In genomic region chr4:53715977-53716376, GRCm38 (mm10) we compare ENCODE assay signal across 13 mouse cellular contexts. TPM values are rescaled to one million over a fixed set of nuclear protein-coding genes. Genes with fewer than 3 reads are reported as not detected.
DNase-seq lines count a peak whose midpoint lies in the region; ATAC-seq and TF ChIP-seq lines count a peak whose summit lies in the region.
"Had no signal": no experiment of that assay in that cellular context is flagged by ENCODE, and none has a peak within 500 bp of the region (broad histone marks: within the 10 kb centered on the region; RNA-seq: fewer than 3 reads in every experiment).

No protein-coding gene starts in this region.

- no peak overlapping the region for H3K27ac ChIP-seq in lung, postnatal 0 days (ENCODE audit: low read length)
- H3K27ac ChIP-seq: forebrain, embryonic 12.5 days; macrophage had no signal

- peak; percentile 22 to 53 for DNase-seq in adrenal gland, postnatal 36 days
- no peak for DNase-seq in adrenal gland, postnatal 4 days (ENCODE audit: low spot score in 2 of 2)
- no peak for DNase-seq in lung, postnatal 0 days (ENCODE audit: low spot score)
- DNase-seq in lung, postnatal 25 days (ENCODE audit: low spot score) = no peak
- peak; percentile 33 for DNase-seq in R1 (ENCODE audit: low read depth, low spot score)
- DNase-seq in natural killer cell, adult 2 months (ENCODE audit: low spot score in 2 of 2) = peak; percentile 5 to 10
- no peak for DNase-seq in urinary bladder, postnatal 14 days (ENCODE audit: low spot score)
- DNase-seq in urinary bladder, postnatal 4 days (ENCODE audit: low spot score in 2 of 2) = no peak
- DNase-seq: cerebellum, adult 9-11 months; heart, postnatal 10 days had no signal

- no peaks in the 10 kb centered on the region for H3K27me3 ChIP-seq in lung, postnatal 0 days (replicated peaks; ENCODE audit: insufficient read depth, low read length)
- H3K27me3 ChIP-seq: forebrain, embryonic 12.5 days; Patski had no signal

- TF ChIP-seq CTCF in lung, postnatal 0 days (IDR thresholded peaks at IDR 0.05) = peak; percentile 53

- H3K4me2 ChIP-seq in lung, postnatal 0 days (replicated peaks; ENCODE audit: low read depth, low read length) = no peak overlapping the region

- no peaks in the 10 kb centered on the region for H3K9me3 ChIP-seq in lung, postnatal 0 days (ENCODE audit: low read length)
- H3K9me3 ChIP-seq: forebrain, embryonic 12.5 days had no signal

- H3K4me3 ChIP-seq in lung, postnatal 0 days (ENCODE audit: low read depth, low read length) = no peak overlapping the region
- H3K4me3 ChIP-seq: forebrain, embryonic 12.5 days had no signal

- H3K9ac ChIP-seq in lung, postnatal 0 days (replicated peaks; ENCODE audit: low read depth) = no peak overlapping the region
- H3K9ac ChIP-seq: forebrain, embryonic 12.5 days had no signal

- no peaks in the 10 kb centered on the region for H3K36me3 ChIP-seq in lung, postnatal 0 days (ENCODE audit: insufficient read depth, low read length)

- H3K4me1 ChIP-seq in lung, postnatal 0 days (ENCODE audit: insufficient read depth, low read depth, low read length) = no peaks in the 10 kb centered on the region; the same call in 1 of the 2 replicates

- no peak for TF ChIP-seq EP300 in lung, postnatal 0 days (IDR thresholded peaks at IDR 0.05)

- ATAC-seq in lung, postnatal 0 days = no peak
- ATAC-seq: Patski had no signal

RNA-seq across cellular contexts. Expression of gene Fktn, which starts 2.2 kb away (rescaled TPM):
- total RNA-seq in adrenal gland, postnatal 36 days (2021) = 10 to 100 TPM; 12.7 to 18.1 TPM
- 10 to 100 TPM; 14.6 to 15.2 TPM for total RNA-seq in adrenal gland, postnatal 4 days (2021)
- polyA plus RNA-seq in lung, postnatal 0 days (2015; fragmentation: Nextera tagmentation; extraction: Ambion mirVana) = 8.8 and 12.2 TPM in 2 replicates

Comparison
In these comparisons a context has a peak if more than half of its experiments do, and no peak if none do; other contexts are left out.
1. DNase-seq: peak in adrenal gland, postnatal 36 days (2 of 2), R1 (single experiment) and natural killer cell, adult 2 months (2 of 2); none in adrenal gland, postnatal 4 days (0 of 2), lung, postnatal 0 days (single experiment), lung, postnatal 25 days (single experiment), urinary bladder, postnatal 14 days (single experiment) and urinary bladder, postnatal 4 days (0 of 2).